Mouse (Mus musculus): Measurements from ENCODE around the gene Tmem119.

The Tmem119 gene

DNA sequence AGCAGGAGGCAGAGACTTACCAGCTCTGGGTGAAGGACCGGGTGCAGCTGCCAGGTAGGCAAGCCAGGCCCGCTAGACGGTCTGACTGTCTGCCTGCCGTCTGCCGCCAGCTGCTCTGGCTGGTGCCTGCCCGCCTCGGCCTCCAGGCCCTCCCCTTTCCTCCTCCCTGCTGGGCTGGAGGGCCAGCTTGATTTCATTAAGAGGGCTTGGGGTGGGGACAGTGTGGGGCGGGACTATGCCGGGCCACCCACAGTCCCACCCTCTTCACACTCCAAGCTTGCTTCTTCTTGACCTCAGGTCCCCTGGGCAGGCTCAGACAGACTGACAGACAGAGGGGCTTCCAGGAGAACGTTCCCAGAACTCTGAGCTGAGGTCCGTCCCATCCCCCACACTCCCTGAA is at the start of gene Tmem119:
Gene Tmem119, minus strand, starts transcription at position 237 of the 400 bp plus-strand sequence.
- DNase-seq (ENCODE audit: low spot score in 2 of 2) = no peak

DNA sequence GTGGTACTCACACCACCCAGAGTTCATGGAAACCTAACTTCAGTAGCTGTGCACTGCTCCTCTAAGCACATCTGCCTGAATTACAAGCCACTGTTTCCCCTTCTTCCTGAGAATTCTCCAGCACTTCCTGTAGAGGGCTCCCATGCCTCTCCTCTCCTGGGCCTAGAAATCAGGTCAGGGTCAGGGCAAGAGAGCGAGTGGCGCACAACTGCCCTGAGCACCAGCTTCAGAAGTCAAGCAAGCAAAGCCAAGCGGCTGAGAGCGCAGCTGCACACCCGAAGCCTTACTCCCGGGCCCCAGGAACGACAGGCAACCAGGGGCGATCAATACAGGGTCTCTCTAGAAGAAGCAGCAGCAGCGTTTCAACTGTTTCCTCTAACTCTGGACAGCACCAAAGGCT is 47.3 kb upstream of the Tmem119 start:
- no peak for DNase-seq (ENCODE audit: low spot score in 2 of 2)

DNA sequence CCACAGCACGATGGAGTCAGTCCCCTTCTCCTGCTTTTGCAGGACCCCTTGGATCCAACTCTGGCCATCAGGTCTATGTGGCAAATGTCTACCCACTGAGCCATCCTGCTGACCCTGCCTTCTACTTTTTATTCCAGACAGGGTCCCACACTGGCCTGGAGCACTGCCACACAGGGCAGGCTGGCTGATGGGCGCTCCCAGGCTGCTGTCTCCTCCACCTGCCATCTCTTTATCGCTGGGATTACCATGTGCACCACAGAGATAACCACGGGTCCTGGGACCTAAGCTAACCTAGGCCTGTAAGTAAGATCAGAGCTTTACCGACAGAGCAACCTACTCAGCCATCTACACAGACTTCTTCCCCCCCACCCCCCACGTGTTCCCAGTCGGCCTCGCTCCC is 46.3 kb upstream of the Tmem119 start:
- DNase-seq (ENCODE audit: low spot score in 2 of 2) = no peak

DNA sequence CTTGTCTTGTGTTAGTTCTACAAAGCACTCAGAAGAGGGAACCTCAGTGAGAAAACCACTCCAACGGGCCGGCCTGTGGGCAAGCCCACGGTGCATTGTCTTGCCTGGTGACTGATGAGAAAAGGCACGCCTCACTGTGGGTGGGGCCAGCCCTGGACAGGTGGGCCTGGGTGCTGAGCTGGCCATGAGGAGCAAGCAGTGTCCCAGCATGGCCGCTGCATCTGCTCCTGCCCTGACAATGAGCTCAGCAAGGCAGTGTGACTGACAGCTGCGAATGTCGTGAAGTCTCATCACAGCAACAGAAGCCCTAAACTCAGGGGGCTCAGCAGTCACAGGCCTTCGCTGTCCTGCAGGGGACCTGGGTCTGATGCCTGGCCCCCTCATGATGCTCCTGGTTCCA is 45.3 kb upstream of the Tmem119 start:
- DNase-seq (ENCODE audit: low spot score in 2 of 2) = no peak

DNA sequence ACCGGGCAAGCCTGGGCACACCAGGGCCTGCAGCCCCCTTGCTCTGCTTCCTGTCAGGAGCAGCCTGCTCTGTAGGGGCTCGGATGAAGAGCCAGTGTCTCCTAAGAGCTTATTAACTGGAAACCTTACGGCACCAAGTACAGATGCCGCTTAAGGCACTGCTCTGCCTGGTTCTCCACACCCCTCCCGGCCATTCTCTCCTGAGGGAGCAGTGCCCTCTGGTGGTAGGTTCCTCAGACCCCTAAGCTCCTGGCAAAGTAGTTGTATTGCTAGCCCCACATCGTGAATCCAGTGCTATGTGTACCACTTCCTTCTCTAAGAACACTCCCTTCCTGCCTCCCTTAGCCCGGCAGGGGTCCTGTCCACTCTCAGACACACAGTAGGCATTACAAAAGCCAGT is 44.4 kb upstream of the Tmem119 start:
- DNase-seq (ENCODE audit: low spot score in 2 of 2) = peak in 1 of 2 experiments; percentile 68

DNA sequence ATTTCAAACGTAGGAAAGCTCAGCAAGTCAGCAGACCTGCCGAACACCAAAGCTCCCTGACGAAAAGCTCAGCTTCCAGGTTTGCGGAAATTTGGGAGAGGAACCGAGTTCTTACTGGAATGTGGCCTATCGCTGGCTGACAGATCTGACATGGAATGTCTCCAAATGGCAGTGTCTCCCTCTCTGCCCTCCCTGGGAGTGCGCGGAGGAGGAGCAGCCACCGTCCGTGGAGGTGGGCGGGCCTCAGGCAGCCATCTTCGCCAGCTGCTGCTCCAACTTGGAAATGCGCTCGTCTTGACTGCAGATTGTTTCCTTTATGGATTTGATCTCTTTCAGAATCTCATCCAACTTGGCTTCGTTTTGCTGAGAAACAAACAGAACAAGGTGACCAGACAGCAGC is 43.8 kb upstream of the Tmem119 start:
- DNase-seq (ENCODE audit: low spot score in 2 of 2) = no peak

DNA sequence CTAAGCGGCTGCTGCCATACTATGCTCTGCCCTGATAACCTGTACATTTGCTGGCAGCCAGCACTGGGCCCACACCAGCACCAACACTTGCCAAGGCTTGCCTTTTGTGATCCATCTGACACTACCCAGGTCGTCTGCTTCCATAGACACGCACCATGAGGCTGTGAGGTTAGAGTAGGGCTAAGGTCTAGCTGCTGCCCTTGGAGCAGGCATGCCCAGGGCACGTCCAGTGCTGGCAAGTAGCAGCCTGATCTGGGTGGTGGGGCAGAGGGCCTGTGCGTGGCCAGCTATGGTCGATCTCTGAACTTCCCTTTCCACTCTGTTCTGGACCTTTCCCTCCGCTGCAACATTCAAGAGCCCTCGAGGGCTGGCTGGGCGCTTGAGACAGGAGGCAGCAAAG is 42.6 kb upstream of the Tmem119 start:
- DNase-seq (ENCODE audit: low spot score in 2 of 2) = no peak

DNA sequence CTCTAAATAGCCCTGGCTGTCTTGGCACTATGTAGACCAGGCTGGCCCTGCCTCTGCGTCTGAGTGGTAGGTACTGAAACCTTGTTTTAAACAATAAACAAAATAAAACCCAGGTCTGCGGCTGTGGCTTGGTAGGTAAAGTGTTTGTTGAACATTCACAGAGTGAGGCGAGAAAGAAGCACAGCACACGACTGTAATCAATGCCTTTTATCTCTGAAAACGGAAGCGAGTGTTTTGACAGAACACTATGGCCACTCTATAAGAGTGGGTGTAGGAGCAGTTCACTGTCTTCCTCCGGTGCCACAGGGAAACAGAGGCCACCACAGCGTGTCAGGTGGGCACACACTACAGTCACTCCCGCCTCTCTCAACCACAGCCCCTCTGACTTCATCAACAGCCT is 41.9 kb upstream of the Tmem119 start:
- no peak for DNase-seq (ENCODE audit: low spot score in 2 of 2)

DNA sequence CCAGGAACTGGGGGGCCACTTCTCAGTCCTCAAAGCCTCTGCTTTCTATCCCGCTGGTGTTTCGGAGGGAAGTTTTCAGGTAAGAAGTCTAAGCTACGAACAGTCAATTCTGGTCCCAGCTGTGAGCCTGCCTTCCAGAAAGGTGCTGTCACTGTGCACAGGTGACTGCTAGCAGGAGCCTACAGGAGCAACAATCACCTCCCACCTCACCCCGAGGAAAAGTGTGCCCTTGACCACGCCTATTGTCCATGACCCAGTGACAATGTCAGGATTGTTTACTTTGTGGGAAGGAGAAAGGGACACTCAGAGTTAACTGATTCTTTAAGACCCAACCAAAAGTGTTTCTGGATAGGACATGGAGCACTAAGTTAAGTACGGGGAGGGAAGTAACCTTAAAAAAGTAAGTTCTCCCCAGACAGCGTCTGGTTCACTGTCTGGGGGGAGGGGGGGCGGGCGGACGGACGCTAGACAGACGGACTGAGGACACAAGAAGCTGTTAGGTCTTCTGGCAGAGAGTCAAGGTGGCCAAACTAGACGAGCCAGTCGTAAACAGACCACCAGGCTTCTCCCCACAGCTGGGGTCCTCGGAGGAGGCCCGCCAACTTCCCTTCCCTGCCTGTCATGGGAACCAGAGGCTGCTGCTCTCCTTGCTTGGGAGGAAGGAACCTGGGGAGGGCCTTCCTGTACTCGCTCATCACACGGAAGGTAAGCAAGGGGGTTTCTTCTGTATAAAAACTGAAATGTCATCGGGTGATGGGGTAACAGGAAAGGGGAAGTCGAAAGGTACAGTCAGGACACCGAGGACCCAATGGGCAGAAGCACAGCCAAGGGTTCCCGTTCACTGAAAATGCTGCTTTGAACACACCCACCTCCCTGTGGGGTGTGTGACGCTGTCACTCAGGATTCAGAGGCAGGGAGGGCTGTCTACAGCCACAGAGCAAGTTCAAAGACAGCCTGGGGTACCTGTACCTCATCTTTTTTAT is 41.2 kb upstream of the Tmem119 start:
- DNase-seq (ENCODE audit: low spot score in 2 of 2) = peak in 1 of 2 experiments; percentile 50

DNA sequence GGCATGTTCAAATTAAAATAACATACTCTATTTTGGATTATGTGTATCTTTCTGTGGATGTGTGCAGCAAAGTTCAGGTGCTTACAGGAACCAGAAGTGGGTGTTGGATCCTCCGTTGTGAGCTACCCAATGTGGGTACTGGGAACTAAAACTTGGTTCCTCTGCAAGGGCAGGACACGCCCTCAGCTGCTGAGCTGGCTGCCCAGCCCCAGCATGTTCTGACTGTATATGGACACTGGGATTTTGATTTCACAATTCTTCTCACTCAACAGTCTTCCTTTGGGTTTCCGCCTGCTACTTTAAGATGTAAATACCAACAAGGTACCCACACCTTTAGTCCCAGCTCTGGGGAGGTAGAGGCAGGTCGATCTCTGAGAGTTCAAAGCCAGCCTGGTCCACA is 40.1 kb upstream of the Tmem119 start:
- DNase-seq (ENCODE audit: low spot score in 2 of 2) = no peak

DNA sequence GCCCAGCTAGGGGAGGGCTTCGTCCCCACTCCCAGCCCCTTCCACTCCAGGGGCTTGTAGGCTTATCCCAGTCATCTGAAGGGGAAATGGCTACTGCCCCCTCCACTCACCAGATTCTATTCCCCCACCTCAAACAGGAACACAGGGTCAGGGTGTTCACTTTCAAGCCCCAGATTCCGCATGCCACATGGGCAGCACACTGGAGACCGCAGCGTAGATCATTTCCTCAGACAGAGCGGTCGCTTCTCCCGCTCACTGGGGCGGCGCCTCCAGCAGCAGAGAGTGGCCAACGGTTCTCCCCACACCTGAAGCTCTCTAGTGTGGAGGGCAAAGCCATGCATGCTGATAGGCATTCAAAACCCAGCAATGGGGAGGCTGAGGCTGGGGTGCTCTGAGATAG is 36.6 kb upstream of the Tmem119 start:
- no peak for DNase-seq (ENCODE audit: low spot score in 2 of 2)

DNA sequence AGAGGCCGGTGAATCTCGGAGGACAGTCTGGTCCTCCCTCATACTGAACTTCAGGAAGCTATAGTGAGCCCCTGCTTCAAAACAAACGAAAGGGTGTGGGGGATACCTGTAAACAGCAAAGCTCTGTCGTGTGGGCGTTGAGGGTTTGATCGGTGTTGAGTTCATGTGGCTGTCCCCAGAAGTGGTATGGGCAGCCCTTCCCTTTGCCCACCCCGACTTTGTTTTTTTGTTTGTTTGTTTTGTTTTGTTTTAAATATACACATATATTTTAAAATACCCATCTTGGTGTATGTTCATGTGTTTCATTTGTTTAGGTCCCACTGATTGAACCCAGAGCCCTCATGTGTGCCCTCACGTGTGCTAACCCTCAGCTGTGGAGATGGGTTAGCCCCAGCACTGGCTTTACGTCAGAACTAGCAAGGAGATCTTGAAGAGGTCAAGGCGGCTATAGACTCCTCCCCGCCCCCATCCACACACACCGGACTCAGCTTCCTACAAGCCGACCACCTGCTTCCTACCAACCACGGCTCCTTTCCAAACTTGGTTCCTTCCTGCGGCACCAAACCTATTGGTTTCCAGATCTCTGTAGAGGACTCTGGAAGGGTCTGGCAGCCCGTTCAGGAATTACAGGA is 33.1 kb upstream of the Tmem119 start:
- no peak for DNase-seq (ENCODE audit: low spot score in 2 of 2)

DNA sequence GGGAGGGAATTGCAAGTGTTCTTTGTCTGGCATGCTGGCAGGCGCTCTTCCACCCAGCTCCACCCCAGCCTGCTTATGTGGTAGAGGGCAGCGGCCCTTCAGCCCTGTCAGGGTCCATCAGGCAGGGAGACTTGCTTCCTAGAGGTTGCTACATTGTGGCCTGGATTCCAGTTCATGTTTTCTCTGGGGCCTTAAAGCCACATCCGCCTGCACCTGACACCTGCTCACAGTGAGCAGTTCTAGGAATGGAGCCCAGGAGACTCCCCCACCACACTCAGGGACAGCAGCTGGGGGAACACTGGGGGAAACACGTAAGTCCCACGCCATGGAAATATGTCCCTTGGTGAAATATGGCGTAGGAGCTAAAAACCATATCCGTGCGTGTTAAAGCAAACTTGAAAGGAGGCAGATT is 32.2 kb upstream of the Tmem119 start, which contains the start of gene Selplg:
Gene Selplg, minus strand, starts transcription at position 155 of the 412 bp plus-strand sequence.
- no peak for DNase-seq (ENCODE audit: low spot score in 2 of 2)

DNA sequence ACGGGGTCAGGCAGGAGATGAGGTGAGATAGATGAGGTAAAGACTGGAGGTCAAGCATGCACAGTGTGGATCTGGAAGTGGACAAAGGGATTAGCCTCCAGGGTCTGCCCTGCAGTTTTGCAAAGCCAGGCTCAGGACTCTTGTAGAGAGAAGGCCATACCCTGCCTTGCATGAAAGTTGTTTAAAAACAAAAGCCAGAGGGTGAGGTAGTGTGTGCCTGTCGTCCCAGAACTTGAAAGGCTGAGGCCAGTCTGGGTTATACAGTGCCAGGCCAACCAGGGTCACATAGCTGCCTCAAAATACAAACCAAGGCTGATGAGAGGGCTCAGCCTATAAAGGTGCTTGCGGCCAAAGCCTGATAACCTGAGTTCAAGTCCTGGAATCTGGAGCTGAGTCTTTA is 31.4 kb upstream of the Tmem119 start:
- DNase-seq (ENCODE audit: low spot score in 2 of 2) = no peak

DNA sequence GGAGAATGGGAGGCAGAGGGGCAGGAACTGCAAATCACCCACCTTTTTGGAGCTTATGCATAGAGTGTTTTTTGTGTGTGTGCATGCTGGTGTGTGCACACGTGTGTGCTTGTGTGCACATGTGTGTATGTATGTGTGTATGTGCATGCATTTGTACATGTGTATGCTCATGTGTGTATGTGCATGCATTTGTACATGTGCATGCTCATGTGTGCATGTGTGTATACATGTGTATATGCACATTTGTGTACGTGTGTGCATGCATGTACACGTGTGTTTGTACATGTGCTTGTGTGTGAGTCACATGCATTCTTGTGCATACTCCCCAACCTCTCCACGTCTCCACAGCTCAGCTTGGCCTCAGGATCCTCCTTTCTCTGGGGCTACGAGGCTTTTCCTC is 30.5 kb upstream of the Tmem119 start:
- DNase-seq (ENCODE audit: low spot score in 2 of 2) = no peak

DNA sequence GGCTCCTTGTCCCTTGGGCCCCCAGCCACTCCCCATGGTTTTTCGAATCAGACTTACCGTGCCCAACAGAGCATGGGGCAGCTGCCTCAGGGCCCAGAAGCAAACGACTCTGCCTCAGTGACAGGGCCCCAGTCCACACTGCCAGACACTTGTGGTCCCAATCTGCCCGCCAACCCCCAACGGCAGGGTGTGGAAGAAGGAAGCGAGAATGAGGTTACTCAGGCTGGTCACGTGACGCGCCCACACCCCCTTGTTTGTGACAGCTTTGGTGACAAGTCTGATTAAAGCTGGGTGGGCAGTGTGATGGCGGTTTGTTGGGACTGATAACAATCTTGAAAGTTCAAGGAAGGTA is 30.0 kb upstream of the Tmem119 start:
- peak in 1 of 2 experiments; percentile 57 for DNase-seq (ENCODE audit: low spot score in 2 of 2)

DNA sequence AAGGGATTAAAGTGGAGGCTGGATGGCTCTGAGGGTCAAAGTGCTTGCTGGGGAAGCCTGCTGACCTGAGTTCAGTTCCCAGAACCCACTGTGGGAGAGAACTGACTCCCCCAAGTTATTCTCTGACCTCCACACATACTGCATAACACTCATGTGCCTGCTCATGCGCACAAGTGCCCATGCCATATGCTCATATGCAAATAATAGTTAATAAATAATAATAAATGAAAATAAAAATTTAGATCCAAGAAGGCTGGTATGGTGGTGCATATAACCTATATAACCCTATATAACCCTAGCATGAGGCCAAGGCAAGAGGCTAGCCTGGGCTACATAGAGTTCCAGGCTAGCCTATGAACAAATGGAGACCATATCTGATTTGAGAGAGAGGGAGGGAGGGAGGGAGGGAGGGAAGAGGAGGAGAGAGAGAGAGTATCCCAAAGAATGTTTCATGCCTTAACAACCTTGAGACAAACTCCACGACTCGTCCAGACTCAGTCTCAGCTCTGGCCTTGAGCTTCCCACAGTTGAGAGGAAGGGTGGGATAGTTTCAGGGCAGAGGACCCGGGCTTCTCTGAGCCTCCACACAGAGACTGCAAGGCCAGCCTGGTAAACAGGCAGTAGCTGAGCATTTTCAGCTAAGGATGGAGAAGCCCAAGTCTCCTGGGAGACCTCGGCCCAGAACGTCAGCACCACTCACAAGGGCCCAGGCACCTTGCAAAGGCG is 29.4 kb upstream of the Tmem119 start:
- DNase-seq (ENCODE audit: low spot score in 2 of 2) = no peak

DNA sequence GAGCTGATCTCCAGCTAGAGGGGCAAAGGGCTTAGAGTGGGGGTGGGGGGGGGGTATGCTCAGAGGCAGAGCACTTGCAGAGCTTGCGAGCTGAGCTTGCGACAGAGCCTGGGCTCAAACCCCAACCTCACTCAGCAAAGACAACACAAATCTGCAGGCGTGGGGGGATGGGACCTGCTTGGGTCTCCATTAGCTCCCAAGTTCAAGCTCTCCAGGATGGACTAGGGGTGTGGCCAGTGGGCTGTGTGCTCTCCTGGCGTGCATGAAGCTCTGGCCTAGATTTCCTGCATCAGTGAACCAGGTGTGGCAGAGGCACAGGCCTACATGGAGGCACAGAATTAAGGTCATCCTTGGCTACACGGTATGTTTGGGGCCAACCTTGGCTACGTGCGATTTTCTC is 28.2 kb upstream of the Tmem119 start:
- DNase-seq (ENCODE audit: low spot score in 2 of 2) = no peak

DNA sequence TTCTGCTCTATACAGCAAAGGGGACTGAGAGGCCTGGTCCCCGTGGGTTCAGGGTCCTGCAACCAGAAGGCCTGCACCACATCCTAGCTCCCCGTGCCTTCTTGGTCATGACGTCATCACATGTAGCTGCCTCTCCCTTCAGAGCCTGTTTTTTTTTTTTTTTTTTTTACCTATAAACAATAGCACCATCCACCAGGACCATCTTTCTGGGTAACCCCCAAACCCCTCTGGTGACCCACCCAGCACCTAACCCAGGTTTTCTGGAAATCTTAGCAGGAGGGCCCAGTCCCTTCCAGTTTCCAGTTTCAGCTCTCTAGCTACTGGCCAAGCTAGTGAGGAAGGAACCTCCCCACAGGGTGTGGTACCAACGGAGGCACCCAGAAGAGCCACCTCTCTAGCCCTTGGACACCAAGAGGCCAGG is 27.7 kb upstream of the Tmem119 start:
- no peak for DNase-seq (ENCODE audit: low spot score in 2 of 2)

DNA sequence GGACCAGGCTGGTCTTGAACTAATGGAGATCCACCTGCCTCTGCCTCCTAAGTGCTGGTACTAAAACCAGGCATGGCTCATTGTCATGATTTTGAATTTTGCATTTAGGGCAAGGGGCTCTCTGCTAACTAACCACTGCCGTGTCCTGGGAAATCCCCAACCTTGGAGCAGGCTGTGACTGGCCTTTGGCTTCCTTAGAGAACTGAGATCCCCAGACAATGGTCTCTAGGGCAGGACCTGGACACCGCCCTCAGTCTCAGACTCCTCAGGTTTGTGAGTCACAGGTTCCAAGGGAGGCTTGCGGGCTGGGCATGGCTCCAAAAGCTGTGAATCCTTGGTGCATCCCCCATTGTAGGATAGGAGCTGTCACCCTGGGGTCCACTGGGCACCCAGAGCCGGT is 26.3 kb upstream of the Tmem119 start:
- no peak for DNase-seq (ENCODE audit: low spot score in 2 of 2)

DNA sequence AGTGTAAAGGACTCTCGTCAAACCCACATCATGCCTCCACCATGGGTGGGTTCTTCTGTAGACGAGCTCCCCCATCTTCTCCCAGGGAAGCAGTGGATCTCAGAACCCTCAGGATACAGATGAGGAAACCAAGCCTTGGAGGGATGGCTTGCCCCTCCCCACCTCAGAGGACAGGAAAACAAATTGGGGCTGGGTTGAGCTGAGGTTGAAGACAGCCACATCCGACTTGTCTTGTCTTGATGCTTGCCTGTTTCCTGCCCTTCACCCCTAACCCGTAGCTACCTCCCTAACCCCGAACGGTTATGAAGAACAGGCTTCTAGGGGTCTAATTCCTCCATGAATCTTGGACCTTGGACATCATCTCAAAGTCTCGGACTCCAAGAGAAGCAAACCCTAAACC is 25.2 kb upstream of the Tmem119 start:
- no peak for DNase-seq (ENCODE audit: low spot score in 2 of 2)

DNA sequence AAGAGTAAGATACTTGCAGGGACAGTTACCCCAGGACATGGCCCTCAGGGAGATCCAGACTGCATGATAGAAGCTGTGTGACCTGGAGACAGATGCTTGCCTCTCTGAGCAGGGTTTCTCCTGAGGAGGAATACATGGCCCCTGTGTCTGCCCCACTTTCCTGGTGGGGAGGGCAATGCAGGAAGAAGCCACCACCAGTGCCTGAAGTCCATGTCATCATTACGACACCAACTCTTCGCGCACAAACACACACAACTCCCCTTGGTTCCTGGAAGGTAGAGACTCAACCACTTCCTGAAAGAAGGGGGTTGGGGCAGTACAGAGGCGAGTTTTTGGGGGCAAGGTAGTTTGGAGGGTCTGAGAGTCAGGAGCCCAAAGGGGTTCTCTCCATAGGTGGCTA is 23.9 kb upstream of the Tmem119 start:
- DNase-seq (ENCODE audit: low spot score in 2 of 2) = no peak

All from frontal cortex, postnatal 10 days (tissue).